ENCODE assay signal across 21 mouse cellular contexts in the genomic region with DNA sequence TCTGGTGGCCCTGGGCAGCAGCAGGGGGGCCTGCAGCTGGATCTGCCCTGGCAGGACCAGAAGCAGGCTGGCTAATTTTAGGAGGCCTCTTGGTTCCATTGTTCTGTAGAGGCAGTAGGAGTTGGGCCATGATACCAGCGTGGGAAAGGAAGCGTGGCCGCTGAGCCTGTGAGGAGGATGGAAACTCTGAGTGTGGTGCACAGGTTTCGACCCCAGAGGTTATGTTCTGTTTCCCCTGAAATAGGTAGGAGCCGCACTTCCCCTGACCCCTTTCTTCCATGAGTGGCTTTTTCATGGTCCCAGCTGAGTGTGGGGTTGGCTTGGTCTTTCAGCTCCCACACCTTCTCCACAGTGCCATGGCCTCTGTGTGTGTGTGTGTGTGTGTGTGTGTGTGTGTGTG. TPM values are rescaled to one million over a fixed set of nuclear protein-coding genes. Genes with fewer than 3 reads are reported as not detected.
"Had no signal": no experiment of that assay in that cellular context is flagged by ENCODE, and none has a peak within 500 bp of the region (broad histone marks: within the 10 kb centered on the region; RNA-seq: fewer than 3 reads in every experiment).

No protein-coding gene starts in this region.

- H3K36me3 ChIP-seq: kidney, embryonic 15.5 days; liver, embryonic 13.5 days; midbrain, embryonic 12.5 days; neural tube, embryonic 13.5 days had no signal

- DNase-seq: kidney, postnatal 14 days; layer of hippocampus, adult 9-11 months; liver, embryonic 13.5 days; lung, adult 2 months; lung, postnatal 14 days; lung, postnatal 4 days; thymus, adult 2 months; thymus, postnatal 14 days; thymus, postnatal 4 days had no signal

- H3K9ac ChIP-seq: kidney, embryonic 15.5 days; liver, embryonic 13.5 days; midbrain, embryonic 12.5 days; neural tube, embryonic 13.5 days had no signal

- H3K4me1 ChIP-seq: midbrain, embryonic 12.5 days had no signal

- H3K9me3 ChIP-seq: kidney, embryonic 15.5 days; liver, embryonic 13.5 days; neural tube, embryonic 13.5 days had no signal

- H3K27ac ChIP-seq: layer of hippocampus, adult 2 months; left cerebral cortex, adult 2 months; liver, embryonic 13.5 days; midbrain, embryonic 12.5 days; neural tube, embryonic 13.5 days; stomach, postnatal 0 days had no signal

- ATAC-seq: midbrain, embryonic 16.5 days had no signal

- H3K27me3 ChIP-seq: kidney, embryonic 15.5 days; midbrain, embryonic 12.5 days had no signal

- H3K4me2 ChIP-seq: kidney, embryonic 15.5 days; liver, embryonic 13.5 days; midbrain, embryonic 12.5 days; neural tube, embryonic 13.5 days had no signal

- H3K4me3 ChIP-seq: kidney, embryonic 15.5 days; layer of hippocampus, adult 2 months; left cerebral cortex, adult 2 months; liver, embryonic 13.5 days; midbrain, embryonic 12.5 days; myocyte; neural tube, embryonic 13.5 days had no signal

RNA-seq across cellular contexts. Expression of a gene that starts 28.4 kb away (rescaled TPM):
- total RNA-seq: megakaryocyte progenitor cell, adult 5-6 weeks; megakaryocyte-erythroid progenitor cell, adult 5-6 weeks; monocyte, adult 5-6 weeks; neutrophil, adult 5-6 weeks had no signal
